Mouse (Mus musculus) lung, postnatal 0 days (tissue): ENCODE data around the gene Prkar2b. TPM values are rescaled to one million over a fixed set of nuclear protein-coding genes. Genes with fewer than 3 reads are reported as not detected.
A peak's percentile ranks its signal among the peaks of the same experiment; 100 is the strongest.

Experiments
- ATAC-seq: fragments of 200-750 bp; cut with Nextera tagmentation; 2 replicates; pipeline ENCODE4 v1.8.0; 2017; ENCODE audit warnings: moderate library complexity
- DNase-seq: peaks from one replicate; pipeline ENCODE4 v3.0.0-alpha.2; 2016; ENCODE audit warnings: low spot score
- H3K27ac ChIP-seq: fragments of 300-500 bp; sonication (generic); 2 replicates; pipeline ENCODE4 v1.5.1; 2014; ENCODE audit warnings: antibody characterized with exemption, mild to moderate bottlenecking, low read length, mixed read lengths
- H3K27me3 ChIP-seq: fragments of 300-500 bp; sonication (generic); replicated peaks from 2 replicates; pipeline ENCODE4 v1.6.1; 2014; ENCODE audit warnings: low read length, mixed read lengths; ENCODE audit not compliant: insufficient read depth
- H3K36me3 ChIP-seq: fragments of 300-500 bp; sonication (generic); 2 replicates; pipeline ENCODE4 v1.6.1; 2014; ENCODE audit warnings: low read length, mixed read lengths; ENCODE audit not compliant: insufficient read depth
- H3K4me1 ChIP-seq: fragments of 300-500 bp; sonication (generic); 2 replicates; pipeline ENCODE4 v1.6.1; 2014; ENCODE audit warnings: antibody characterized with exemption, low read depth, low read length, mixed read lengths; ENCODE audit not compliant: insufficient read depth
- H3K4me2 ChIP-seq: fragments of 300-500 bp; sonication (generic); replicated peaks from 2 replicates; pipeline ENCODE4 v1.6.1; 2014; ENCODE audit warnings: low read depth, mild to moderate bottlenecking, low read length, moderate library complexity, mixed read lengths
- H3K4me3 ChIP-seq: fragments of 300-500 bp; sonication (generic); 2 replicates; pipeline ENCODE4 v1.5.1; 2014; ENCODE audit warnings: low read depth, low read length
- H3K9ac ChIP-seq: fragments of 300-500 bp; sonication (generic); replicated peaks from 2 replicates; pipeline ENCODE4 v1.6.1; 2014; ENCODE audit warnings: low read depth, mild to moderate bottlenecking
- H3K9me3 ChIP-seq: fragments of 300-500 bp; sonication (generic); 2 replicates; pipeline ENCODE4 v1.6.1; 2016; ENCODE audit warnings: low read length, mixed read lengths
- CTCF ChIP-seq: IDR thresholded peaks from 2 replicates; pipeline ENCODE4 v1.5.1; 2016; ENCODE audit warnings: antibody characterized with exemption, mild to moderate bottlenecking
- EP300 ChIP-seq: IDR thresholded peaks from 2 replicates; pipeline ENCODE4 v1.6.1; 2016; ENCODE audit warnings: antibody characterized with exemption, mild to moderate bottlenecking, control low read depth
- WGBS: fragments of 180-500 bp; shearing (Covaris S2); extraction: QIAGEN DNeasy Blood & Tissue Kit; methylation state at CpG from one replicate; pipeline ENCODE4 v1.1.7; 2014; 5-methylcytosine and 5-hydroxymethylcytosine counted together
- polyA plus RNA-seq: library from polyadenylated mRNA; unstranded; fragments of >200 nt; fragmentation: Nextera tagmentation; extraction: Ambion mirVana; gene quantifications from 2 replicates; pipeline ENCODE4 v1.2.1, GENCODE M21; 2015

Prkar2b gene
- polyA plus RNA-seq, 1 experiment from 2014 or later = 11.0 TPM

- H3K4me3 ChIP-seq = no peak overlapping the region
- WGBS = 93% methylated on average over 3 of the region's 3 CpGs
- TF ChIP-seq EP300 = no peak
- no peak for TF ChIP-seq CTCF
- H3K9ac ChIP-seq = no peak overlapping the region
- peaks cover 48% of the 10 kb centered on the region for H3K36me3 ChIP-seq
- no peaks in the 10 kb centered on the region for H3K4me1 ChIP-seq
- H3K27me3 ChIP-seq = no peaks in the 10 kb centered on the region
- H3K27ac ChIP-seq = no peak overlapping the region
- H3K9me3 ChIP-seq = no peaks in the 10 kb centered on the region
- no peak for DNase-seq
- ATAC-seq = no peak
- H3K4me2 ChIP-seq = no peak overlapping the region
Measured at GRCm38 (mm10) chr12:31931818-31932217, 129.3 kb downstream of the Prkar2b start.

GRCm38 (mm10) chr12:31928498-31928897 is 132.6 kb downstream of the Prkar2b start:
- H3K4me2 ChIP-seq = no peak overlapping the region
- peaks cover 57% of the 10 kb centered on the region for H3K36me3 ChIP-seq
- TF ChIP-seq EP300 = no peak
- no peak for TF ChIP-seq CTCF
- H3K9ac ChIP-seq = no peak overlapping the region
- no peak overlapping the region for H3K4me3 ChIP-seq
- no peak overlapping the region for H3K27ac ChIP-seq
- no peak for ATAC-seq
- no peaks in the 10 kb centered on the region for H3K9me3 ChIP-seq
- no peaks in the 10 kb centered on the region for H3K4me1 ChIP-seq
- 39% methylated on average over 3 of the region's 3 CpGs for WGBS
- no peaks in the 10 kb centered on the region for H3K27me3 ChIP-seq
- DNase-seq = no peak

GRCm38 (mm10) chr12:31926661-31927061 is 134.4 kb downstream of the Prkar2b start:
- H3K36me3 ChIP-seq = peaks cover 51% of the 10 kb centered on the region
- H3K4me1 ChIP-seq = no peaks in the 10 kb centered on the region
- ATAC-seq (peak; percentile 55), DNase-seq (peak; percentile 60)
- H3K4me2 ChIP-seq = no peak overlapping the region
- no peaks in the 10 kb centered on the region for H3K9me3 ChIP-seq
- H3K4me3 ChIP-seq = no peak overlapping the region
- no peak overlapping the region for H3K9ac ChIP-seq
- TF ChIP-seq EP300 (no peak), CTCF (peak; percentile 83)
- no peak overlapping the region for H3K27ac ChIP-seq
- 71% methylated on average over 4 of the region's 4 CpGs for WGBS
- no peaks in the 10 kb centered on the region for H3K27me3 ChIP-seq

GRCm38 (mm10) chr12:31925343-31925742 is 135.8 kb downstream of the Prkar2b start:
- no peak for DNase-seq
- Histone ChIP-seq H3K27me3 (no peaks in the 10 kb centered on the region), H3K4me2 (no peak overlapping the region), H3K4me1 (no peaks in the 10 kb centered on the region), H3K4me3 (no peak overlapping the region), H3K9me3 (no peaks in the 10 kb centered on the region), H3K36me3 (peaks cover 40% of the 10 kb centered on the region), H3K27ac (no peak overlapping the region), H3K9ac (no peak overlapping the region)
- ATAC-seq = no peak
- TF ChIP-seq EP300 (no peak), CTCF (no peak)
- 85% methylated on average over 6 of the region's 6 CpGs for WGBS

- no peak for DNase-seq
- Histone ChIP-seq H3K4me1 (no peaks in the 10 kb centered on the region), H3K4me3 (no peak overlapping the region), H3K36me3 (peaks cover 36% of the 10 kb centered on the region), H3K27ac (no peak overlapping the region), H3K4me2 (no peak overlapping the region), H3K27me3 (no peaks in the 10 kb centered on the region), H3K9ac (no peak overlapping the region), H3K9me3 (no peaks in the 10 kb centered on the region)
- 84% methylated on average over 3 of the region's 3 CpGs for WGBS
- no peak for TF ChIP-seq CTCF
- no peak for TF ChIP-seq EP300
- ATAC-seq = no peak
Measured at GRCm38 (mm10) chr12:31924135-31924534, 137.0 kb downstream of the Prkar2b start.

GRCm38 (mm10) chr12:31920464-31921405 is 140.4 kb downstream of the Prkar2b start:
- Histone ChIP-seq H3K27ac (no peak overlapping the region), H3K9me3 (no peaks in the 10 kb centered on the region), H3K27me3 (no peaks in the 10 kb centered on the region), H3K36me3 (peaks cover 17% of the 10 kb centered on the region), H3K9ac (no peak overlapping the region), H3K4me2 (no peak overlapping the region), H3K4me1 (no peaks in the 10 kb centered on the region), H3K4me3 (no peak overlapping the region)
- WGBS = 80% methylated on average over 18 of the region's 18 CpGs
- DNase-seq (no peak), ATAC-seq (no peak)
- TF ChIP-seq CTCF = no peak
- TF ChIP-seq EP300 = no peak
